Mouse (Mus musculus): ENCODE data around the gene Fibin. TPM values are rescaled to one million over a fixed set of nuclear protein-coding genes. Genes with fewer than 3 reads are reported as not detected.

Fibin gene
- polyA plus RNA-seq, 1 experiment from 2014 or later, result 14.7 TPM

- Histone ChIP-seq H3K4me3 (ENCODE audit: low read length) (no peak overlapping the region), H3K4me1 (ENCODE audit: control insufficient read depth, insufficient read depth, low read length) (peaks cover under 1% of the 10 kb centered on the region; the same call in 1 of the 2 replicates), H3K4me2 (ENCODE audit: low read depth, low read length) (no peak overlapping the region), H3K9me3 (replicated peaks; ENCODE audit: control insufficient read depth, low read length) (no peaks in the 10 kb centered on the region), H3K27ac (ENCODE audit: low read length) (no peak overlapping the region), H3K9ac (ENCODE audit: low read length) (no peak overlapping the region), H3K27me3 (ENCODE audit: control insufficient read depth, insufficient read depth, low read length) (peaks cover 4% of the 10 kb centered on the region; the same call in 1 of the 2 replicates), H3K36me3 (ENCODE audit: control insufficient read depth, insufficient read depth) (no peaks in the 10 kb centered on the region)
- WGBS, result 43% methylated on average over 1 of the region's 1 CpGs
- ATAC-seq (replicated peaks; ENCODE audit: extremely low read depth, insufficient read depth, low FRiP score), result no peak
Observed at GRCm38 (mm10) chr2:110367382-110367887, 4.5 kb upstream of the Fibin start.

- Histone ChIP-seq H3K4me3 (ENCODE audit: low read length) (no peak overlapping the region), H3K36me3 (ENCODE audit: control insufficient read depth, insufficient read depth) (no peaks in the 10 kb centered on the region), H3K27me3 (ENCODE audit: control insufficient read depth, insufficient read depth, low read length) (peaks cover 8% of the 10 kb centered on the region; the same call in 1 of the 2 replicates), H3K27ac (ENCODE audit: low read length) (no peak overlapping the region), H3K9me3 (replicated peaks; ENCODE audit: control insufficient read depth, low read length) (no peaks in the 10 kb centered on the region), H3K4me2 (ENCODE audit: low read depth, low read length) (no peak overlapping the region), H3K9ac (ENCODE audit: low read length) (no peak overlapping the region), H3K4me1 (ENCODE audit: control insufficient read depth, insufficient read depth, low read length) (peaks cover 3% of the 10 kb centered on the region; the same call in 1 of the 2 replicates)
- no peak for ATAC-seq (replicated peaks; ENCODE audit: extremely low read depth, insufficient read depth, low FRiP score)
Observed at GRCm38 (mm10) chr2:110365401-110365800, 2.4 kb upstream of the Fibin start.

GRCm38 (mm10) chr2:110363855-110364254 is 872 bp upstream of the Fibin start:
- Histone ChIP-seq H3K4me2 (ENCODE audit: low read depth, low read length) (no peak overlapping the region), H3K4me3 (ENCODE audit: low read length) (no peak overlapping the region), H3K9ac (ENCODE audit: low read length) (no peak overlapping the region), H3K9me3 (replicated peaks; ENCODE audit: control insufficient read depth, low read length) (no peaks in the 10 kb centered on the region), H3K27ac (ENCODE audit: low read length) (no peak overlapping the region), H3K4me1 (ENCODE audit: control insufficient read depth, insufficient read depth, low read length) (peaks cover 3% of the 10 kb centered on the region; the same call in 1 of the 2 replicates), H3K27me3 (ENCODE audit: control insufficient read depth, insufficient read depth, low read length) (peaks cover 8% of the 10 kb centered on the region; the same call in 1 of the 2 replicates), H3K36me3 (ENCODE audit: control insufficient read depth, insufficient read depth) (no peaks in the 10 kb centered on the region)
- no peak for ATAC-seq (replicated peaks; ENCODE audit: extremely low read depth, insufficient read depth, low FRiP score)
- 64% methylated on average over 3 of the region's 3 CpGs for WGBS

GRCm38 (mm10) chr2:110353302-110353970 is 9.5 kb downstream of the Fibin start:
- no peak for ATAC-seq (replicated peaks; ENCODE audit: extremely low read depth, insufficient read depth, low FRiP score)

GRCm38 (mm10) chr2:110351843-110352251 is 11.1 kb downstream of the Fibin start:
- H3K27ac ChIP-seq (ENCODE audit: low read length), result no peak overlapping the region
- H3K4me1 ChIP-seq (ENCODE audit: control insufficient read depth, insufficient read depth, low read length), result no peaks in the 10 kb centered on the region
- ATAC-seq (replicated peaks; ENCODE audit: extremely low read depth, insufficient read depth, low FRiP score), result no peak
- H3K27me3 ChIP-seq (ENCODE audit: control insufficient read depth, insufficient read depth, low read length), result no peaks in the 10 kb centered on the region
- H3K4me3 ChIP-seq (ENCODE audit: low read length), result no peak overlapping the region
- no peak overlapping the region for H3K9ac ChIP-seq (ENCODE audit: low read length)
- H3K36me3 ChIP-seq (ENCODE audit: control insufficient read depth, insufficient read depth), result no peaks in the 10 kb centered on the region
- WGBS, result 54% methylated on average over 5 of the region's 5 CpGs
- H3K4me2 ChIP-seq (ENCODE audit: low read depth, low read length), result no peak overlapping the region
- H3K9me3 ChIP-seq (replicated peaks; ENCODE audit: control insufficient read depth, low read length), result no peaks in the 10 kb centered on the region

More at GRCm38 (mm10) chr2:110353302-110353970, 9.5 kb downstream of the Fibin start:
- WGBS, result 78% methylated on average over 5 of the region's 5 CpGs
- H3K27me3 ChIP-seq (ENCODE audit: control insufficient read depth, insufficient read depth, low read length), result no peaks in the 10 kb centered on the region
- H3K36me3 ChIP-seq (ENCODE audit: control insufficient read depth, insufficient read depth), result no peaks in the 10 kb centered on the region
- H3K4me1 ChIP-seq (ENCODE audit: control insufficient read depth, insufficient read depth, low read length), result no peaks in the 10 kb centered on the region
- no peaks in the 10 kb centered on the region for H3K9me3 ChIP-seq (replicated peaks; ENCODE audit: control insufficient read depth, low read length)
- no peak overlapping the region for H3K9ac ChIP-seq (ENCODE audit: low read length)
- no peak overlapping the region for H3K27ac ChIP-seq (ENCODE audit: low read length)
- no peak overlapping the region for H3K4me3 ChIP-seq (ENCODE audit: low read length)
- no peak overlapping the region for H3K4me2 ChIP-seq (ENCODE audit: low read depth, low read length)

- Histone ChIP-seq H3K27ac (ENCODE audit: low read length) (no peak overlapping the region), H3K4me1 (ENCODE audit: control insufficient read depth, insufficient read depth, low read length) (no peaks in the 10 kb centered on the region), H3K36me3 (ENCODE audit: control insufficient read depth, insufficient read depth) (no peaks in the 10 kb centered on the region), H3K4me2 (ENCODE audit: low read depth, low read length) (no peak overlapping the region), H3K27me3 (ENCODE audit: control insufficient read depth, insufficient read depth, low read length) (no peaks in the 10 kb centered on the region), H3K9ac (ENCODE audit: low read length) (no peak overlapping the region), H3K4me3 (ENCODE audit: low read length) (no peak overlapping the region), H3K9me3 (replicated peaks; ENCODE audit: control insufficient read depth, low read length) (no peaks in the 10 kb centered on the region)
- no peak for ATAC-seq (replicated peaks; ENCODE audit: extremely low read depth, insufficient read depth, low FRiP score)
- WGBS, result 61% methylated on average over 1 of the region's 1 CpGs
Observed at GRCm38 (mm10) chr2:110351406-110351805, 11.6 kb downstream of the Fibin start.

- no peak for ATAC-seq (replicated peaks; ENCODE audit: extremely low read depth, insufficient read depth, low FRiP score)
- H3K27me3 ChIP-seq (ENCODE audit: control insufficient read depth, insufficient read depth, low read length), result no peaks in the 10 kb centered on the region
- no peak overlapping the region for H3K27ac ChIP-seq (ENCODE audit: low read length)
- H3K4me2 ChIP-seq (ENCODE audit: low read depth, low read length), result no peak overlapping the region
- no peaks in the 10 kb centered on the region for H3K4me1 ChIP-seq (ENCODE audit: control insufficient read depth, insufficient read depth, low read length)
- no peak overlapping the region for H3K4me3 ChIP-seq (ENCODE audit: low read length)
- no peaks in the 10 kb centered on the region for H3K9me3 ChIP-seq (replicated peaks; ENCODE audit: control insufficient read depth, low read length)
- no peaks in the 10 kb centered on the region for H3K36me3 ChIP-seq (ENCODE audit: control insufficient read depth, insufficient read depth)
- no peak overlapping the region for H3K9ac ChIP-seq (ENCODE audit: low read length)
Observed at GRCm38 (mm10) chr2:110328953-110329352, 34.0 kb downstream of the Fibin start.

- no peaks in the 10 kb centered on the region for H3K36me3 ChIP-seq (ENCODE audit: control insufficient read depth, insufficient read depth)
- no peak for ATAC-seq (replicated peaks; ENCODE audit: extremely low read depth, insufficient read depth, low FRiP score)
- WGBS, result 62% methylated on average over 4 of the region's 4 CpGs
- H3K4me3 ChIP-seq (ENCODE audit: low read length), result no peak overlapping the region
- H3K27me3 ChIP-seq (ENCODE audit: control insufficient read depth, insufficient read depth, low read length), result no peaks in the 10 kb centered on the region
- H3K9ac ChIP-seq (ENCODE audit: low read length), result no peak overlapping the region
- H3K4me2 ChIP-seq (ENCODE audit: low read depth, low read length), result no peak overlapping the region
- no peaks in the 10 kb centered on the region for H3K4me1 ChIP-seq (ENCODE audit: control insufficient read depth, insufficient read depth, low read length)
- H3K27ac ChIP-seq (ENCODE audit: low read length), result no peak overlapping the region
- no peaks in the 10 kb centered on the region for H3K9me3 ChIP-seq (replicated peaks; ENCODE audit: control insufficient read depth, low read length)
Observed at GRCm38 (mm10) chr2:110319949-110320348, 43.0 kb downstream of the Fibin start.

GRCm38 (mm10) chr2:110319266-110319665 is 43.7 kb downstream of the Fibin start:
- no peak overlapping the region for H3K4me3 ChIP-seq (ENCODE audit: low read length)
- no peaks in the 10 kb centered on the region for H3K27me3 ChIP-seq (ENCODE audit: control insufficient read depth, insufficient read depth, low read length)
- no peak overlapping the region for H3K9ac ChIP-seq (ENCODE audit: low read length)
- H3K36me3 ChIP-seq (ENCODE audit: control insufficient read depth, insufficient read depth), result no peaks in the 10 kb centered on the region
- H3K4me2 ChIP-seq (ENCODE audit: low read depth, low read length), result no peak overlapping the region
- WGBS, result 82% methylated on average over 1 of the region's 1 CpGs
- ATAC-seq (replicated peaks; ENCODE audit: extremely low read depth, insufficient read depth, low FRiP score), result no peak
- no peaks in the 10 kb centered on the region for H3K9me3 ChIP-seq (replicated peaks; ENCODE audit: control insufficient read depth, low read length)
- no peak overlapping the region for H3K27ac ChIP-seq (ENCODE audit: low read length)
- H3K4me1 ChIP-seq (ENCODE audit: control insufficient read depth, insufficient read depth, low read length), result no peaks in the 10 kb centered on the region
